Mouse (Mus musculus) hindbrain, embryonic 14.5 days (tissue): ENCODE measurements around the gene Sbk1. TPM values are rescaled to one million over a fixed set of nuclear protein-coding genes. Genes with fewer than 3 reads are reported as not detected.

Experiments used
- ATAC-seq: fragments of 200-750 bp; cut with Nextera tagmentation; 2 replicates; pipeline ENCODE4 v1.8.0; 2017; ENCODE audit warnings: moderate number of reproducible peaks, mild to moderate bottlenecking, moderate TSS enrichment, moderate library complexity; ENCODE audit not compliant: low FRiP score
- DNase-seq: peaks from one replicate; pipeline ENCODE4 v3.0.0-alpha.2; 2015; ENCODE audit warnings: low spot score
- H3K27ac ChIP-seq: fragments of 300-500 bp; sonication (generic); 2 replicates; pipeline ENCODE4 v1.5.1; 2014; ENCODE audit warnings: mild to moderate bottlenecking, moderate library complexity
- H3K27me3 ChIP-seq: fragments of 300-500 bp; sonication (generic); 2 replicates; pipeline ENCODE4 v1.6.1; 2014; ENCODE audit warnings: mild to moderate bottlenecking, low read length, mixed read lengths; ENCODE audit not compliant: control insufficient read depth, insufficient read depth
- H3K36me3 ChIP-seq: fragments of 300-500 bp; sonication (generic); replicated peaks from 2 replicates; pipeline ENCODE4 v1.6.1; 2014; ENCODE audit not compliant: control insufficient read depth, insufficient read depth
- H3K4me1 ChIP-seq: fragments of 300-500 bp; sonication (generic); replicated peaks from 2 replicates; pipeline ENCODE4 v1.6.1; 2014; ENCODE audit warnings: antibody characterized with exemption, low read length, mixed read lengths; ENCODE audit not compliant: control insufficient read depth, insufficient read depth
- H3K4me2 ChIP-seq: fragments of 300-500 bp; sonication (generic); replicated peaks from 2 replicates; pipeline ENCODE4 v1.6.1; 2014; ENCODE audit warnings: mild to moderate bottlenecking, moderate library complexity
- H3K4me3 ChIP-seq: fragments of 300-500 bp; sonication (generic); replicated peaks from 2 replicates; pipeline ENCODE4 v1.5.1; 2014; ENCODE audit warnings: mild to moderate bottlenecking, low read length
- H3K9ac ChIP-seq: fragments of 300-500 bp; sonication (generic); 2 replicates; pipeline ENCODE4 v1.6.1; 2014
- H3K9me3 ChIP-seq: fragments of 300-500 bp; sonication (generic); 2 replicates; pipeline ENCODE4 v1.6.1; 2016; ENCODE audit warnings: low read length; ENCODE audit not compliant: control insufficient read depth
- WGBS: fragments of 180-500 bp; shearing (Covaris S2); extraction: QIAGEN DNeasy Blood & Tissue Kit; methylation state at CpG from one replicate; pipeline ENCODE4 v1.1.7; 2014; 5-methylcytosine and 5-hydroxymethylcytosine counted together
- polyA plus RNA-seq: library from polyadenylated mRNA; unstranded; fragments of >200 nt; fragmentation: Nextera tagmentation; extraction: Ambion mirVana; gene quantifications from 2 replicates; pipeline ENCODE4 v1.2.1, GENCODE M21; 2014

Gene Sbk1
- polyA plus RNA-seq, 1 experiment from 2014 or later = 290 TPM

DNA sequence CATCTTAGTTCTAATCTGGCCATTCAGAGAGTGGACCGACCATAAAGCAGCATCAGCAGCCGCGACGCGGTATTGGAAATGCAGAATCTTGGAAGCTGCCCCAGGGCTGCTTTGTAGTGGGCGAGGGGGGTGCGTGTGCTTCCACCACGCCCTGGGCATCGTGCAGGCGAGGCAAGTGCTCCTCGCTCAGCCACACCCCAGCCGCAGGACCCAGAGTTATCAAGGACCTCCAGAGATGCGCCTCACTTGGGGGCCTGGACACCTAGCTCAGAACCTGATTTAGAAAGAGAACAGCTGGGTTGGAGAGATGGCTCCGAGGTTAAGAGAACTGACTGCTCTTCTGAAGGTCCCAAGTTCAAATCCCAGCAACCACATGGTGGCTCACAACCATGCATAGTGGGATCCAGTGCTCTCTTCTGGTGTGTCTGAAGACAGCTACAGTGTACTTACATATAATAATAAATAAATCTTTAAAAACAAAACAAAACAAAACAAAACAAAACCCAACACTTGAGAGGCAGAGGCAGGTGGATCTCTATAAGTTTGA lies 31.5 kb upstream of the Sbk1 start:
- no peak overlapping the region for H3K4me2 ChIP-seq
- no peaks in the 10 kb centered on the region for H3K4me1 ChIP-seq
- 83% methylated on average over 14 of the region's 14 CpGs for WGBS
- DNase-seq (no peak), ATAC-seq (no peak)
- H3K4me3 ChIP-seq = no peak overlapping the region
- H3K36me3 ChIP-seq = no peaks in the 10 kb centered on the region
- no peaks in the 10 kb centered on the region for H3K9me3 ChIP-seq
- H3K27me3 ChIP-seq = no peaks in the 10 kb centered on the region
- no peak overlapping the region for H3K27ac ChIP-seq
- no peak overlapping the region for H3K9ac ChIP-seq

DNA sequence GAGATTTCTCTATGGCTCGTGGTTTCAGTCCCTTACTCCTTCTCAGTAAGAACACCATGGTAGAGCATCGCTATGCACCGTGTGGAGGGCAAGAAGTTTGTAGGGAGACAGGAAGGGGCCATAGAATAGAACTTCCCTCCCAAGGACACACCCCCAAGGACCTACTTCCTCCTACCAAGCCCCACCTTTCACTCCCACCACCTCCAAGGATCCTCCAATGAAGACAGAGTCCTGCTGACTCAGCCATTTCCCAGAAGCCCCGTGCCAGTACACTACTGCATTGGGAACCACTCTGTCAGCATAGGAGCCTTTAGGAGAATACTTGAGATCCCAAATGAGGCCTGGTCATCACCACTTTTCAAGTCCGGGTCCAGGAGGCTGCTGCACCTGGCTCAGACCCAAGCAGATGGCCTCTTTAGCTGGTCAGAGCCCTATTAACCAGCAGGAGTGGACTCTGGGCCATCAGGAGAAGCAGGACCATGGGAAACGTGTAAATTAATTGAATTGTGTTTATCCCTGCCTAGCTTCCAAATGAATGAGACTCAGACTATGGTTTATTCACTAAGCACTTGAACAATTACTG lies 28.2 kb upstream of the Sbk1 start:
- no peak overlapping the region for H3K9ac ChIP-seq
- H3K9me3 ChIP-seq = no peaks in the 10 kb centered on the region
- H3K27ac ChIP-seq = no peak overlapping the region
- H3K4me1 ChIP-seq = peaks cover 6% of the 10 kb centered on the region
- no peaks in the 10 kb centered on the region for H3K27me3 ChIP-seq
- H3K4me2 ChIP-seq = no peak overlapping the region
- no peak overlapping the region for H3K4me3 ChIP-seq
- DNase-seq (no peak), ATAC-seq (no peak)
- no peaks in the 10 kb centered on the region for H3K36me3 ChIP-seq
- WGBS = 81% methylated on average over 6 of the region's 6 CpGs

DNA sequence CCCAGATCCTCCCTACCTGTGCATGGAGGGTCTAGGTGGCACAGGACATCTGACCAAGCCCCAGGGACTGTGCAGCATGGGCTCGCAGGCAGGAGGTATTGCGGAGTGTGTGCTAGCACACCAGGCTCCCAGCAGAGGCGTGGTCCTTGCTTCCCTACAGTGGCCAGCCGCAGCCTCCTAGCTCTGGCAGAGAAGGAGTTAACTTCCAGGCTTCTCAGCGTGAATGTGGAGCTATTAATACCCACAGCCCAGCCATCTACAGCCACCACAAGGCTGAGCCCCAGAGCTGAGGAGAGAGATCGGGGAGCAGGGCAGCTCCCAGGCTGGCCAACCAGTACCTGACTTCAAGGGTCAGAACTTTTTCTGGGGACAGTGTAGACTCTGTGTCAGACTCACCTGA lies 24.3 kb upstream of the Sbk1 start:
- Histone ChIP-seq H3K36me3 (no peaks in the 10 kb centered on the region), H3K4me1 (peaks cover 6% of the 10 kb centered on the region), H3K27ac (no peak overlapping the region), H3K9me3 (no peaks in the 10 kb centered on the region), H3K4me3 (no peak overlapping the region), H3K4me2 (peak overlapping the region; percentile 23), H3K9ac (0 out of 2 replicates have a peak overlapping the region, but pooled peaks have one; percentile 13), H3K27me3 (no peaks in the 10 kb centered on the region)
- WGBS = 4% methylated on average over 6 of the region's 6 CpGs
- ATAC-seq (no peak), DNase-seq (no peak)

DNA sequence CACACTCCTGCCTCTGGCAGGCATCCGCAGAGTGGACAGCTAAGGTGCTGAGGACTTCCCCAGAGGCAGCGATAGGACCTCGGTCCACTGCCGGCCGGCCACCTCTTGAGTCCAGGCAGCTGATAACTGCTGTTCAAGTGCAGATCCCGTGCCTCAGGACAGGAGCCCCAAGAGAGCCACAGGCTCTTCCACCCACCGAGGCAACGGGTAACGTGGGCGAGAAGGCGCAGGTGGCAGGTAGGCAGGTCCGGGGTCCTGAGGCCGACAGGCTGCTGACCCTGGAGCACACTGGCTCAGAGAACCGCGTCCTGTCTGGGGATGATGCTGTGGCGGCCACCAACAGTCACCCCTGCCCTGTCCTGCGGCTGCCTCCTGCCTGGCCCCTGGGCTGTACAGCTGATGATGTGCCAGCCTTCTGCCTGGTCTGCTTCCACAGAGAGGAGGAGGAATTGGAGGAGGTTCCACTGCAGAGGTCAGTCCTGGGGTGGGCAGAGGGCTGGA lies 23.7 kb upstream of the Sbk1 start:
- ATAC-seq (no peak), DNase-seq (no peak)
- Histone ChIP-seq H3K4me2 (peak overlapping the region; percentile 23; the same call in 1 of the 2 replicates), H3K4me3 (no peak overlapping the region), H3K4me1 (peaks cover 6% of the 10 kb centered on the region), H3K9ac (no peak overlapping the region), H3K27me3 (no peaks in the 10 kb centered on the region), H3K36me3 (no peaks in the 10 kb centered on the region), H3K9me3 (no peaks in the 10 kb centered on the region), H3K27ac (no peak overlapping the region)
- WGBS = 54% methylated on average over 17 of the region's 17 CpGs

DNA sequence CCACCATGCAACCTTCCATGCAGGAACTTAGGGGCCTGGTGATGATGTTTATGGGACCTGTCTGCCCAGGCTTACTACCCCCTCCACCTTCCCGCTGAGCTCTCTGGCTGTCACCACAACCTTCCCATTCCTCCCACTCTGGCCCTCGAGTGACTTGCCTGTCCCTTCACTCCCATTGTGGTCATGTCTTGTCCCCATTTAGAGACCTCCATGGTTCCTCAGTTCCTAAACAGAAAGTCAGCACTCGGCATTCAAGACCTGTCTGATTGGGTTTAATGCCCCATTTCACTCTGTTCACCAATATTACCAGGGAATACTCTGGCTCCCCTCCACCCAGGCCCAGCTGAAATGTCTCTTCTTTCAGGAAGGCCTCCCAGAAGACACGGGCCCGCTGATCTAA lies 23.3 kb upstream of the Sbk1 start:
- peaks cover 6% of the 10 kb centered on the region for H3K4me1 ChIP-seq
- DNase-seq (no peak), ATAC-seq (no peak)
- H3K27ac ChIP-seq = no peak overlapping the region
- 71% methylated on average over 5 of the region's 5 CpGs for WGBS
- H3K9ac ChIP-seq = no peak overlapping the region
- no peak overlapping the region for H3K4me3 ChIP-seq
- no peaks in the 10 kb centered on the region for H3K36me3 ChIP-seq
- no peaks in the 10 kb centered on the region for H3K9me3 ChIP-seq
- no peaks in the 10 kb centered on the region for H3K27me3 ChIP-seq
- H3K4me2 ChIP-seq = no peak overlapping the region

DNA sequence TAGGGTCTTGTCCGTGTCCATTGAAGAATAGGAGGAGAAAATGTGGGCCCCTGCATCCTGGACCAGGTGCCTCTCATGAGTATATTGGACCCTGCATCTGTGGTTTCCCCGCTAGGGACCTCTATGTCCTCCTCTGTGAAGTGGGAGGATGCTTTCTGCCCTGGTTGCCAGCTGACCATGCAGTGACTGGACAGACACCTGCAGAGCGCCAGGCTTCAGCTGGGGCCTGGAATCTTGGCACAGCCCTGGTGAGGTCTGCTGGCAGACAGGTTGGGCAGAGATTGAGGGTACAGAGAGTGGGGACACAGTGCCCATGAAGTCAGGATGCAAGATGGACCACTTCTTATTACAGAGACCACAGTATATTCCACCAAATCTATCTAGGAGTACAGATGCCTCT lies 22.4 kb upstream of the Sbk1 start:
- no peak for DNase-seq
- H3K27me3 ChIP-seq = no peaks in the 10 kb centered on the region
- WGBS = 89% methylated on average over 3 of the region's 3 CpGs
- no peak overlapping the region for H3K4me3 ChIP-seq
- peaks cover 6% of the 10 kb centered on the region for H3K4me1 ChIP-seq
- no peaks in the 10 kb centered on the region for H3K36me3 ChIP-seq
- no peak for ATAC-seq
- no peak overlapping the region for H3K27ac ChIP-seq
- H3K4me2 ChIP-seq = no peak overlapping the region
- H3K9ac ChIP-seq = no peak overlapping the region
- no peaks in the 10 kb centered on the region for H3K9me3 ChIP-seq

DNA sequence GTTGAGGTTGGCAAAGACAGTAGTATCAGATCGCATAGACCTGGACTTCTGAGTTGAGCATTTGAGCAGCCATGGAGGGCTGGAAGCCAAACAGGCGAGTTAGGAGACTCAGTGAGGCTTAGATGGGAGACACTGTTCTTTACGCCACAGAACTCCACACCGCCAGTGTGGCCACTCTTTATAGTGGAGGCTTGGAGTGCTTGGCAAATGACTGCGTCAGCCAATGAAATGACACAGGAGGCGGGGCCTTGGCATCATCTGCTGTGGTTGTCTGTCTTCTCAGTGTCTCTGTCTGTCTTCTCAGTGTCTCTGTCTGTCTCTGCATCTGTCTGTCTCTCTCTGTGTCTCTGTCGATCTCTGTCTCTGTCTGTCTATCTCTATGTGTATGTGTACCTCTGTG lies 21.9 kb upstream of the Sbk1 start:
- Histone ChIP-seq H3K36me3 (no peaks in the 10 kb centered on the region), H3K4me2 (no peak overlapping the region), H3K27ac (no peak overlapping the region), H3K9ac (no peak overlapping the region), H3K9me3 (no peaks in the 10 kb centered on the region), H3K4me1 (peaks cover 6% of the 10 kb centered on the region), H3K4me3 (no peak overlapping the region), H3K27me3 (no peaks in the 10 kb centered on the region)
- WGBS = 79% methylated on average over 7 of the region's 7 CpGs
- ATAC-seq (no peak), DNase-seq (no peak)

DNA sequence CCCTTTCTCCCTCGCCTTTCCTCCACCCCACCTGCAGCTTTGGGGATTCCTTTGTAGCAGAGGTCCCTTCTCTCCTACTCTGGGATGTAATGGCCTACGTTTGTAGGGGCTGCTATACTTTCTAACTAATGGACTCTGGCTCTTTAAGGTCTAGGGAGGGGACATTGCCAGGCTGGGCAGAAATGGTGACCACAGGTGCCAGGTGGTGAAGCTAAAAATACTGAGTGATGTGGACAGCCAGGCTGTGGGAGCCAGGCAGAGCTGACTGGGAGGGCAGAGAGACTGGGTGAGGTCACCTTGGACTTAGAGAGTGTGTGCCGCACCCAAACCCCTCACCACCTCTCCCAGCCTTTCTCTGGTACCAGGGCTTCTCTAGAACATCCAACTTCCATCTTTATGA lies 20.7 kb upstream of the Sbk1 start:
- Histone ChIP-seq H3K27ac (no peak overlapping the region), H3K36me3 (no peaks in the 10 kb centered on the region), H3K4me3 (no peak overlapping the region), H3K4me2 (no peak overlapping the region), H3K9ac (no peak overlapping the region), H3K27me3 (no peaks in the 10 kb centered on the region), H3K4me1 (peaks cover 6% of the 10 kb centered on the region), H3K9me3 (no peaks in the 10 kb centered on the region)
- ATAC-seq (no peak), DNase-seq (no peak)
- 76% methylated on average over 3 of the region's 3 CpGs for WGBS

DNA sequence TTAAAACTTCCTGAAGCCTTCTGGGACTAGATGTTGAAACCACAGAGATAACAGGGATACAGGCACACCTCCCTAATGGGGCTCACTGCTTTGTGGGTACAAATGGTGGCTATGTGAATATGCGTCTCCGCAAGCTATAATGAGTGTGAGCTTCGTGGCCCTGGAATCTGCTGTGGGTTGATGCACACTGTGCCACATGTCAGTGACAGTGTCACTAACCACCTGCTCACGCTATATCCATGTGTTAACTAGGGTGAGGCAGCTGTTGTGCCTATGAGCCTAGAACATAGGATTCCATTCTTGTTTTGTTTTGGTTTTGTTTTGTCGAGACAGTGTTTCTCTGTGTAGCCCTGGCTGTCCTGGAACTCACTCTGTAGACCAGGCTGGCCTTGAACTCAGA lies 20.2 kb upstream of the Sbk1 start:
- Histone ChIP-seq H3K27me3 (no peaks in the 10 kb centered on the region), H3K4me3 (no peak overlapping the region), H3K9ac (no peak overlapping the region), H3K9me3 (no peaks in the 10 kb centered on the region), H3K4me1 (peaks cover 6% of the 10 kb centered on the region), H3K36me3 (no peaks in the 10 kb centered on the region), H3K27ac (no peak overlapping the region), H3K4me2 (no peak overlapping the region)
- DNase-seq (no peak), ATAC-seq (no peak)
- WGBS = 88% methylated on average over 5 of the region's 5 CpGs
